Mouse (Mus musculus) midbrain, embryonic 12.5 days (tissue): Measurements from ENCODE around the gene Ccdc90b. TPM values are rescaled to one million over a fixed set of nuclear protein-coding genes. Genes with fewer than 3 reads are reported as not detected.

Source experiments
- ATAC-seq: fragments of 200-750 bp; cut with Nextera tagmentation; 2 replicates; pipeline ENCODE4 v1.8.0; 2017; ENCODE audit warnings: low read depth, moderate TSS enrichment, moderate library complexity; ENCODE audit not compliant: low FRiP score
- H3K27ac ChIP-seq: fragments of 300-500 bp; sonication (generic); replicated peaks from 2 replicates; pipeline ENCODE4 v1.5.1; 2016; ENCODE audit warnings: mild to moderate bottlenecking
- H3K27me3 ChIP-seq: fragments of 300-500 bp; sonication (generic); 2 replicates; pipeline ENCODE4 v1.6.1; 2016; ENCODE audit warnings: mild to moderate bottlenecking
- H3K36me3 ChIP-seq: fragments of 300-500 bp; sonication (generic); 2 replicates; pipeline ENCODE4 v1.6.1; 2016
- H3K4me1 ChIP-seq: fragments of 300-500 bp; sonication (generic); 2 replicates; pipeline ENCODE4 v1.6.1; 2016
- H3K4me2 ChIP-seq: fragments of 300-500 bp; sonication (generic); replicated peaks from 2 replicates; pipeline ENCODE4 v1.6.1; 2016; ENCODE audit warnings: mild to moderate bottlenecking, moderate library complexity
- H3K4me3 ChIP-seq: fragments of 300-500 bp; sonication (generic); 2 replicates; pipeline ENCODE4 v1.5.1; 2016; ENCODE audit warnings: mild to moderate bottlenecking
- H3K9ac ChIP-seq: fragments of 300-500 bp; sonication (generic); replicated peaks from 2 replicates; pipeline ENCODE4 v1.6.1; 2016; ENCODE audit warnings: mild to moderate bottlenecking, moderate library complexity
- H3K9me3 ChIP-seq: fragments of 300-500 bp; sonication (generic); 2 replicates; pipeline ENCODE4 v1.6.1; 2016; ENCODE audit warnings: mild to moderate bottlenecking
- WGBS: fragments of 180-500 bp; shearing (Covaris S2); methylation state at CpG from one replicate; pipeline ENCODE4 v1.1.7; 2016; 5-methylcytosine and 5-hydroxymethylcytosine counted together
- polyA plus RNA-seq: library from polyadenylated mRNA; unstranded; fragments of >200 nt; fragmentation: Nextera tagmentation; extraction: Ambion mirVana; gene quantifications from 2 replicates; pipeline ENCODE4 v1.2.1, GENCODE M21; 2016

The Ccdc90b gene
- polyA plus RNA-seq, 1 experiment from 2014 or later: 83.8 TPM

- WGBS: 96% methylated on average over 7 of the region's 7 CpGs
- no peaks in the 10 kb centered on the region for H3K27me3 ChIP-seq
- H3K4me3 ChIP-seq: no peak overlapping the region
- no peak overlapping the region for H3K4me2 ChIP-seq
- H3K27ac ChIP-seq: no peak overlapping the region
- H3K4me1 ChIP-seq: no peaks in the 10 kb centered on the region
- no peaks in the 10 kb centered on the region for H3K9me3 ChIP-seq
- no peak for ATAC-seq
- peaks cover 17% of the 10 kb centered on the region for H3K36me3 ChIP-seq
- H3K9ac ChIP-seq: no peak overlapping the region
Measured at GRCm38 (mm10) chr7:92583567-92583966, 22.6 kb downstream of the Ccdc90b start.

DNA sequence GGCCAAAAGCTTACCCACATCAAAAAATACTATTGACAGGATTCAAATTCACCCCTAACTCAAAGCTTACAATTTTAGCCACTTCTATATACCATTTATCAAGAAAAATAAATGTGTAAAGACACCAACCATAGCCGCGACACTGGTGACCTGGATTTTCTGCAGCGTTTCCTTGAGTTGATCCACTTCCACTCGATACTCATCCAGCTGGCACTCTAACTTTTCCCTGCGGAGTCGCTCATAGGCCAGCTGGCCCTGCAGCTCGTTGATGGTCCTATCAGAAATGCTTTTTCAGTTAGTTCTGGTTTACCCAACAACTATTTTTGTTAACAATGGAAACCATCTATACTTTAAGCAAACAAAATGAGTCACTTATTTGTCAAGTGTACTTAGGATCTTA is 29.0 kb downstream of the Ccdc90b start:
- no peak overlapping the region for H3K9ac ChIP-seq
- H3K4me2 ChIP-seq: no peak overlapping the region
- 90% methylated on average over 7 of the region's 7 CpGs for WGBS
- ATAC-seq: no peak
- no peaks in the 10 kb centered on the region for H3K36me3 ChIP-seq
- H3K27me3 ChIP-seq: no peaks in the 10 kb centered on the region
- H3K9me3 ChIP-seq: no peaks in the 10 kb centered on the region
- H3K27ac ChIP-seq: no peak overlapping the region
- no peaks in the 10 kb centered on the region for H3K4me1 ChIP-seq
- H3K4me3 ChIP-seq: no peak overlapping the region

GRCm38 (mm10) chr7:92590842-92591241 is 29.9 kb downstream of the Ccdc90b start:
- Histone ChIP-seq H3K4me1 (no peaks in the 10 kb centered on the region), H3K4me2 (no peak overlapping the region), H3K4me3 (no peak overlapping the region), H3K36me3 (no peaks in the 10 kb centered on the region), H3K9ac (no peak overlapping the region), H3K9me3 (no peaks in the 10 kb centered on the region), H3K27me3 (no peaks in the 10 kb centered on the region), H3K27ac (no peak overlapping the region)
- 85% methylated on average over 2 of the region's 2 CpGs for WGBS
- ATAC-seq: no peak

GRCm38 (mm10) chr7:92604961-92605360 is 44.0 kb downstream of the Ccdc90b start:
- Histone ChIP-seq H3K4me1 (no peaks in the 10 kb centered on the region), H3K4me3 (no peak overlapping the region), H3K9ac (no peak overlapping the region), H3K27ac (no peak overlapping the region), H3K4me2 (no peak overlapping the region), H3K27me3 (no peaks in the 10 kb centered on the region), H3K9me3 (no peaks in the 10 kb centered on the region), H3K36me3 (peaks cover 10% of the 10 kb centered on the region)
- ATAC-seq: no peak
- 98% methylated on average over 7 of the region's 7 CpGs for WGBS

GRCm38 (mm10) chr7:92610830-92611229 is 49.9 kb downstream of the Ccdc90b start:
- Histone ChIP-seq H3K9ac (no peak overlapping the region), H3K36me3 (peaks cover 4% of the 10 kb centered on the region; the same call in 1 of the 2 replicates), H3K27ac (no peak overlapping the region), H3K9me3 (no peaks in the 10 kb centered on the region), H3K4me1 (no peaks in the 10 kb centered on the region), H3K4me2 (no peak overlapping the region), H3K4me3 (no peak overlapping the region), H3K27me3 (no peaks in the 10 kb centered on the region)
- 53% methylated on average over 7 of the region's 7 CpGs for WGBS
- ATAC-seq: no peak

GRCm38 (mm10) chr7:92624488-92624887 is 63.5 kb downstream of the Ccdc90b start:
- Histone ChIP-seq H3K27ac (no peak overlapping the region), H3K9ac (no peak overlapping the region), H3K36me3 (no peaks in the 10 kb centered on the region), H3K27me3 (no peaks in the 10 kb centered on the region), H3K4me3 (no peak overlapping the region), H3K4me2 (no peak overlapping the region), H3K9me3 (no peaks in the 10 kb centered on the region), H3K4me1 (no peaks in the 10 kb centered on the region)
- no peak for ATAC-seq
- 69% methylated on average over 2 of the region's 2 CpGs for WGBS

- Histone ChIP-seq H3K36me3 (no peaks in the 10 kb centered on the region), H3K27ac (no peak overlapping the region), H3K4me3 (no peak overlapping the region), H3K4me2 (no peak overlapping the region), H3K9me3 (no peaks in the 10 kb centered on the region), H3K9ac (no peak overlapping the region), H3K27me3 (no peaks in the 10 kb centered on the region), H3K4me1 (no peaks in the 10 kb centered on the region)
- no peak for ATAC-seq
- WGBS: 45% methylated on average over 2 of the region's 2 CpGs
Measured at GRCm38 (mm10) chr7:92630167-92630566, 69.2 kb downstream of the Ccdc90b start.

Other genes starting within 250 kb of the Ccdc90b start
- gene Ankrd42, start 76.0 kb downstream of the Ccdc90b start, polyA plus RNA-seq: 12.6 and 12.7 TPM in 2 replicates
- gene Pcf11, start 108.8 kb downstream of the Ccdc90b start, polyA plus RNA-seq: 31.2 and 33.1 TPM in 2 replicates
- 19.8 and 20.3 TPM in 2 replicates for gene Rab30, start 180.5 kb downstream of the Ccdc90b start, polyA plus RNA-seq